Mouse (Mus musculus) megakaryocyte-erythroid progenitor cell, adult 5-6 weeks (primary cell): Measurements from ENCODE around the gene Gm45234. TPM values are rescaled to one million over a fixed set of nuclear protein-coding genes. Genes with fewer than 3 reads are reported as not detected.
A peak's percentile ranks its signal among the peaks of the same experiment; 100 is the strongest.

Experiments
- ATAC-seq: replicated peaks from 2 replicates; pipeline ENCODE4 v1.8.0; 2016; ENCODE audit warnings: mild to moderate bottlenecking, inconsistent platforms; ENCODE audit not compliant: severe bottlenecking, poor library complexity, low FRiP score, low TSS enrichment
- total RNA-seq, 2 experiments: library from RNA; stranded (forward) in 1 of 2; stranded (reverse) in 1 of 2; fragments of 200-1000, 215-1000 nt in 1 of 2; fragments of >200 nt in 1 of 2; fragmentation: Nextera tagmentation in 1 of 2; gene quantifications; 2 replicates each; pipeline ENCODE4 v1.2.3; 2014 to 2017

Gm45234 gene
- total RNA-seq, 2 experiments from 2014 or later, result not detected

DNA sequence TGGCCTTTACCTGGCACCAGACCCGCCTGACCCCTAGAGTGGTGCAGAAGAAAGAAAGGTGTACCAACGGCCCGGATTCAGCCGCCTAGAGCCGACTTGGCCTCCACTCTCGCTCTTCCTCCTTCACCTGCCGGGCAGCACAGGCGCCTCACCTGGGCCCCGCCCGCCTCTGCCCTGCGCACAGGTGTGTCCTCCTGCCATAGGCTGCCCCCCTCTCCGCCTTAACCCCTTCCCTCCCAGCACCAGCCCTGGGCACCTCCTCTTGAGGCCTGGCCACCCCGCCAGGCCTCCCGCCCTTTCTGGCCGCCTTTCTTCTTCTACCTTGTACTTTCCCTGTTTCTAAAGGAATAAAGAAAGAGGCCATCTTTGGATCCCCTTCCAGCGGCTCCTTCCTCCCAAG lies 37.1 kb downstream of the Gm45234 start:
- no peak for ATAC-seq

DNA sequence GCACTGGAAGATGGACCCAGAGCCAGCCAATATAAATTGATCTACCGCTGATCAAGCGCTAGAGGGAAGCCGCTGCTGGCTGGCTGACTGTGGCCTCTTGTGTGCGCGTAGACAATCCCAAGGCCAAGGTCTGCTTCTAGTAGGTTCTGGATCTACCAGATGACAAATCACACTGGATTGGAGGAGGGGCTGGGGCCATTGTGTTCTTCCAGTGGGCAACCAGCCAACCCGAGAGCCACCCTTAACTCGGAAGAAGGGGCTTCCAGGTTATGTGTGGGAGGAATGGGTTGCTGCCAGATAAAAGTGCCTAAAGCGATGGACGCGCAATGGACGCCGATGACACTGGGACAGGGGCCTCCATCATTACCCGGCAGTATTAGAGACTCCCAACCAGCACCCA lies 37.9 kb downstream of the Gm45234 start:
- ATAC-seq, result no peak

DNA sequence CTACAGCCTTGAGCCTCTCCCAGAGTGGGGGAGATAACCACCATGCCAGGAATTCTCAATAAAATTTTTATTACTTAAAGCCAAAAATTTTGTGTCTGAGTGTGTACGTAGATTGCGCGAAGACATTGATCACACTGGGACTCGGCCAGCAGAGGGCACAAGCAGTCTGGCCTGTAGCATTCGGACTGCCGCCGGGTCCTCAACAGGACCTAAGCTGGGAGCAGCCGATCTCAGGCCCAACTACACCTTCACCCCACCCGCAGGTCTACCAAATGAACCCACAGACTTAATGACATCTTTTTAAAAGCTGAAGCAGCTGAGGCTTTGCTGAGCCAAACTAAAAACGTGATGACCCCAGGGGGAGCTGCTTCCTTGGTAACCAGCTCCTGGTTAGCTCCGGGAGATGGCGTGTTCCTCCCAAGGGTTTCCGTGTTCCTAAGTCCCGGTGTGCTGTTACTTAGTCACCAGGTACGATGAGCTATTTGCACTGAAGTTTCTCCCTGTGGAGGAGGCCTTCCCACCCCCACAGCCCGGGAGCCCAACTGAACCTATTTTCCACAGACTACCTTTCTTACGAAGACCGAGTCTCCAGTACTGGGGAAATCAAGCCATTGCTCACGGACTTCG lies 38.8 kb downstream of the Gm45234 start:
- ATAC-seq, result no peak

DNA sequence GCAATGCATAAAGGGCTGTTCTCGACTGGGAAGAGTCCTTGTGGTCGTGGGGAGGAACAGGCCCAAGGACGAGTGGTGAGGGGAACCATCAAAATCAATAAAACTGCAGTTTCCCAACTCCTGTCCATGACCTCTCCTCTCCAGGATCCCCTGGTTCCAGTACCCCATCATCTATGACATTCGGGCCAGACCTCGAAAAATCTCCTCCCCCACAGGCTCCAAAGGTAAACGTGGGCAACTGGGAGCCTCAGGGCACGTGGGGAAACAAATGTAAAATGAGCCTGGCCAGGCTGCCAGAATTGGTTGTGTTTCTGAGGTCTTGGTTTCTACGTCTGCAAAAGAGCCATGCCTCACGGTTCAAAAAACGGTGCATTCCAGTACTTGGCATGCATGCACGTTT lies 42.9 kb downstream of the Gm45234 start:
- no peak for ATAC-seq

DNA sequence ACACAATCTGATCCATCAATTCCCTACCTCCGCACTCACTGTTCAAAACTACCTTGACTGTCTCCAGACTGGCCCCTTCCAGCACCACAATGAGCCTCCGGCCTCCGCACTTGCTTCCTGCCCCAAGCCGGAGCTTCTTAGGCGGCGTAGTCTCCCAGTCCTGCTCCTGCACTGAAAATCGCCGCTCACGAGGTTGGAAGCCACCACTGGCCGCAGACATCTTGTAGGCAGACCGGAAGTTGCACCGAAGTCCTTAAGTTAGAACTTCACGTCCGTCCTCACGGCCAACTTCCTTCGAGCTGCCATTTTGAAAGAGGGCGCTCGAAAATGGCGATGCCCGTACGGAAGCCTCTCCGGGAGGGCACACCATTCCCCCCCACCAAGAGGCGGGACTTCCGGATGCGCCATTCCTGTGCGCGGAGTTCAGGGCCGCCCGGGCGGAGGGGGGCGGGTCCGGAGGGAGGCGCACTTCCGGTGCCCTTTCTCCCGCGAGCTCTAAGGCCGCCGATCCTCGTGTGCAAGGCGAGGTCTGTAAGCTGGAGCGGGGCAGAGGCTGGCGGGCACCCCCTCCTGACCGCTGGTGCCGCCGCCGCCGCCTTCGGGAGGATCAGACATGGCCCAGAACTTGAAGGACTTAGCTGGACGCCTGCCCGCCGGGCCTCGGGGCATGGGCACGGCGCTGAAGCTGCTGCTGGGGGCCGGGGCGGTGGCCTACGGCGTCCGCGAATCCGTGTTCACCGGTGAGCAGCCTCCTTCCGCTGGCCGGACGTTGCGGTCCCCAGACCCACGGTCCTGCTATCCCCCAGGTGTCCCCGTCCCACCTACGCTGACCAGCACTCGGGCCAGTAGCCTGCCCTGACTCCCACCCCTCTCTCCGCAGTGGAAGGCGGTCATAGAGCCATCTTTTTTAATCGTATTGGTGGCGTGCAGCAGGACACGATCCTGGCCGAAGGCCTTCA lies 43.7 kb downstream of the Gm45234 start, which contains the start of the genes Emg1 and Phb2:
Emg1 (minus strand) TSS at position 355 of the 959 bp plus-strand sequence.
Phb2 (plus strand) TSS at position 513 of the 959 bp plus-strand sequence.
- ATAC-seq, result peak; percentile 87

DNA sequence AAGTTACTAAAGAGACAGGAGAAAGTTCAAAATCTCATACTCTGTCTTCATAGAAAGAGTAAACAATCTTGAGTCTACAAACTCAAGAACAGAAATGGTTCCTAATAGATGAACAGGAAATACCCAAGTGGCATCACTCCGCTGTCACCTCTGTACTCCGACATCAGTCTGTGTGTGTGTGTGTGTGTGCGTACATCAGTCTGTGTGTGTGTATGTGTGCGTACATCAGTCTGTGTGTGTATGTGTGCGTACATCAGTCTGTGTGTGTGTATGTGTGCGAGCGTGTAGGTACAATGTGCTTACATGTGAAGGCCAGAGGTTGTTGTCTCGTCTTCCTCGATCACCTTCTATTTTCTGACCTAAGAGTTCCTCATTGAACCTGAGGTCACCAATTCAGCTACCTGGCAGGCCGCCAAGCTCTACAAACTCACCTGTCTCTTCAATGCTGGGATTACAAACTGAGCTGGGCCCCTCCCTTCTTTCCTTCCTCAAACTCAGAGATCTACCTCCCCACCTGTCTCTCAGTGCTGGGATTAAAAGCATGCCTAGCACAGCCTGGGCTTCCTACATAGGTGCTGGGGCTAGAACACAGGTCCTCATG lies 47.4 kb downstream of the Gm45234 start:
- no peak for ATAC-seq

DNA sequence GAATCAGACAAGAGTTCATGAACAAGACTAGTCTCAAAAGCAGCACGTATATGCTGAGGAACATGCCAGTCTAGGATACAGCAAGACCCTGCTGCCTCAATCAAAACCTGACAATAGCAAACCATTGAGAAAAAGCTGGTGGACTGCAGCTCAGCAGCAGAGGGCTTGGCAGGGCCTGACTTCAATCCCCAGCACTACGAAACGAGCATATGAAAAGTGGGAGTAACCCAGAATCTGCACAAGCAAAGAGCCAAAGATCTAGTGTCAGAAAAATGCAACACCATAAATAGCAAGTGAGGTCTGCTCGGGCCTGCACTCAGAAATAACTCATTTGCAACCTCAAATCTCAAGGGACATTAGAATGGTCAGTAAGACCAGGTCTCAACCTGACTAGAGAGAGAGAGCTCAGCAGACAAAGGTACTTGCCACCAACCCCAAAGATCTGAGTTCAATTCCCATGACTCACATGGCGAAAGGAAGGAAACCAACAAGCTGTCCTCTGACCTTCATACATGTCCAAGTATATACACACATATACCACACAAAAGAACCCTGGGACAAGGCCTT lies 49.7 kb downstream of the Gm45234 start:
- no peak for ATAC-seq

DNA sequence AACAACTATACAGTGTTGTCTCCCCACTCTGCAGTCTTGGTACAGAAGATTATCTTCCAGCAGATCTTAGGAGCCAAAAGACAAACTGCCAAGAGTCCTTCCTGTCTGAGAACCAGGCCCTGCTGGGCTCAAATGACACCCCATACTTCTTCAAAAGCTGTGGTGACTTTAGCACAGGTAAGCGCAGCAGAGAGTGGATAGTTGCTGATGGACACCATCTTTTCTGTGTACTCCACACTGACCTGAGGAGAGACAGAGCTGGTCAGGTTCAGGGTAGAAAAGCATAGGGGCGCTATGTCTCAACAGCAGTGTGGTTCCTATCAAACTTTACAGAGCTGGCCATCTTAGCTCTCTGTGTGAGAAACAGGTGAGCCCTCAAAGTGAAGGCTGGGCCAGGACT lies 51.4 kb downstream of the Gm45234 start:
- no peak for ATAC-seq

DNA sequence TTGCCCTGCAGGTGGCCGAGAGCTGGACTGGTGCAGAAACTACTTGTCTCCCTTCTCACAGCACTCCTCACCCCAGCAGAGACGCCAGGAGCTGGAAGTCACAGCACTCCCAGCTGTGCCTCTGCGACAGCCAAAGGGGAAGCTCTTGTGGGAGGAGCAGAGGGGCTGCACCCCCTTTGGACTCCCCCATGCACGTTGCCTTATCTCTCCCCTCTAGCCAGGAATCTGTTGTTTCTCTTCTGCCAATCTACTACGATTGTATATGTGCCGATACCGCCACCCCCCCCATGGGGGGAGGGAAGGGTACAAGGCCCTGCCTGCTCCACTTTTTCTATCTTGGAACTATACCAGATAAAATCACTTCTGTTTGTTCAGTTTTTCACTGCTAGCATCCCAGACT lies 52.0 kb downstream of the Gm45234 start:
- ATAC-seq, result no peak

DNA sequence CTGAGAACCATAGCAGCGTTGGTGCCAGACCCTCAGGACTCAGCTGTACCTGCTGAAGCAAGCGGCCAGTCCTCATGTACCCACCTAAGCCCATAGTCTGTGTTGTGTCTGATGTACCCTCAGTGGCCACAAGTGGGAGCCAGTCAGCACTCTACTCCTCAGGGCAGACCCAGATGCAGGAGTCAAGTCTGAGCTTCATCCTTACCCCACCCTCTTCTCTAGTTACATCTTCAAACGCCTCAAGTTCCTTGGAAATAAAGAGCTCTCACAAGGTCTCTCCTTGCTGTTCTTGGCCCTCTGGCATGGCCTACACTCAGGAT lies 53.1 kb downstream of the Gm45234 start:
- ATAC-seq, result peak; percentile 84

DNA sequence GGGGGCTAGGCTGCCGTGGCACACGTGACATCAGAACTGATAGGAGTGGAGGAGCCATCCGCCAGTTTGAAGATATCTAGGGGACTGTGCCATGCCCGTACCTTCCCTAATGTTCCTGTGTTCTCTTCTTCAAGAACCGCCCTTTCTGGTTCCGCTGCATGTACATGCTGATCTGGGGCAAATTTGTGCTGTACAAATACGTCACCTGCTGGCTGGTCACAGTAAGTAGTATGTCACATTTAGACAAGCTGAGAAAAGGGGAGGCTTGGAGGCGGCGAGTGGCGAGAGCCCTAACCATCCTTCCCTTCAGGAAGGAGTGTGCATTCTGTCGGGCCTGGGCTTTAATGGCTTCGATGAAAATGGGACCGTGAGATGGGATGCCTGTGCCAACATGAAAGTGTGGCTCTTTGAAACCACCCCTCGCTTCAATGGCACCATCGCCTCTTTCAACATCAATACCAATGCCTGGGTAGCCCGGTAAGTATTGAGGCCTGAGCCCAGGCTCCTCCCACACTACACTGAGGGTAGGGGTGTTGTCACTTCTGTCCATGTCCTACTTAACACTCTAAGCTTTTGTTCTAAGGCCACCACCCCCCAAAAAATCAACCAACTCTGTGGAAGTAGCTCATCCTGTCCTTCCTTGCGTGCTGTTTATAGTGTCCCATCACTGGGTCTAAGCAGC lies 53.6 kb downstream of the Gm45234 start:
- ATAC-seq, result 0 out of 2 replicates have a peak, but pooled peaks have one; percentile 12

DNA sequence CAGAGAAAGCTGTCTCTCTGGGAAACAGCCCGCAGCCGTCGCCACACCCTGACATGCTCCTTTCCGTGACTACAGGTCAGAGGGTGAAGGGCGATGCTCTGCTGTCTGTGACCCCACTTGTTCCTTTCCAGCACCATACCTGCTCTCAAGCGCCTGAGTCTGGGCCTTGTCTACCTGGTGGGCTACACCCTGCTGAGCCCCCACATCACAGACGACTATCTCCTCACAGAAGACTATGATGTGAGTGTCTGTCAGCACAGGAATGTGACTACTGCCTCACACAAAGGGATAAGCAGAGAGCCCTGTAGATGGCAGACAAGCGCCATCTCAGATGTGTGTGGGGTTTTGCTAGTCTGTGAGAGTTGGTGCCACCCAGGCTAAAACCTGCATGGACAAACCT lies 54.5 kb downstream of the Gm45234 start:
- ATAC-seq, result no peak

DNA sequence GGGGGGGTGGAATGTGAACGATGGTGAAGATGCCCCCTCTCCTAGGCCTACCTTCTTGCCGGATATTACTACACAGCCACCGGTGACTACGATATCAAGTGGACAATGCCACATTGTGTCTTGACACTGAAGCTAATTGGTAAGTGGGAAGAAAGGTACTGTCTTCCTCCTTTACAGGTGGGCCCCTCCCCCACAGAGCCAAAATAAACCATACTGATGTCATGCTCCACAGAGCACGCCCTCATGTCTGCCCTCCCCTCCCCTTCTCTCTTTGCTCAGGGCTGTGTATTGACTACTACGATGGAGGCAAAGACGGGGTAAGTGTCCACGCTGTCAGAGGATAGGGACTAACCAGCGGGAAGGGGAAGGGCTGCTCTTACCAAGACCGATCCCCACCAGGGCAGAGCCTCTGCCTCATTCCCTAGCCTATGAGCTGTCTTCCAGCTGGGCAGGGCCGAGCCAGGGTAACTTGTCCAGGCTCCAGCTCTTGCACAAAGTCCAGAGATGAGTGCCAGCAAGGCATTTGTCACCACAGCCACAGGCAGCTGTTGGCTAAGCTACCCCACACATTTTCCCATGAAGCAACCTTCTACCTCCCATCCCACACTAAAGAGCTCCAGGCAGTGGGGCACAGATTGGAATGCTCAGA lies 55.7 kb downstream of the Gm45234 start:
- ATAC-seq, result no peak

DNA sequence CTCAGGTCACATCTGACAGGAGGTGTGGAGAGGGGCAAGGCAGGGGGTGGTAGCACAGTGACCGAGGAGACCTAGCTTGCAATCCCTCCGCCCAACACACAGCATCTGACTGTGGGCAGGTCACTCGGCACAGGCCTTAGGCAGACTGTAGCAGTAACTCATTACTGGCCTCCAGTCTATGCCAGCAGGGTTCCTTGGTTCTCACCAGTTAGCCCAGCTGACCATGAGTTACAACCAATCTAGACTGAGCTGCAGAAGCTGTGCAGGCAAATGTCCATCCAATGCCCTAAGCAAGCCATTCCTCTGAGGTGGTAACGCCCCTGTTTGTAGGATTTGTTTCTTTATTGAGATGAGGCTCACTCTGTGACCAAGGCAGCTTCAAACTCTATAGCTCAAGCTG lies 56.5 kb downstream of the Gm45234 start:
- ATAC-seq, result no peak

DNA sequence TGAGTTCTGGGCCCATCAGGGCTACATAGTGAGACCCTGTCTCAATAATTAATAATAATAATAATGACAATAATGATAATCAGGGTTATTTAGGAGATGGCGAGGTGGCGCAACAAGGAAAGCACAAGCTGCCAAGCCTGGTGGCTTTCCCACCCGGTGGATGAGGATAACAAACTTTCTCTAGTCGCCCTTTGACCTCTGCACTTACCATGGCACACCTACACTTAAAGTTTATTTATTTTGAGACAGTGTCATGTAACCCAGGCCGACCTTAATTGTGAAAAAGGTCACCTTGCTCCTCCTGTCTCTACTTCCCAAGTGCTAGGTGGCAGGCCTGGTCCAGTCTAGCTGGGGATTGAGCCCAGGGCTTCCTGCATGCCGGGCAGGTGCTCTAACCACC lies 57.1 kb downstream of the Gm45234 start:
- ATAC-seq, result no peak

DNA sequence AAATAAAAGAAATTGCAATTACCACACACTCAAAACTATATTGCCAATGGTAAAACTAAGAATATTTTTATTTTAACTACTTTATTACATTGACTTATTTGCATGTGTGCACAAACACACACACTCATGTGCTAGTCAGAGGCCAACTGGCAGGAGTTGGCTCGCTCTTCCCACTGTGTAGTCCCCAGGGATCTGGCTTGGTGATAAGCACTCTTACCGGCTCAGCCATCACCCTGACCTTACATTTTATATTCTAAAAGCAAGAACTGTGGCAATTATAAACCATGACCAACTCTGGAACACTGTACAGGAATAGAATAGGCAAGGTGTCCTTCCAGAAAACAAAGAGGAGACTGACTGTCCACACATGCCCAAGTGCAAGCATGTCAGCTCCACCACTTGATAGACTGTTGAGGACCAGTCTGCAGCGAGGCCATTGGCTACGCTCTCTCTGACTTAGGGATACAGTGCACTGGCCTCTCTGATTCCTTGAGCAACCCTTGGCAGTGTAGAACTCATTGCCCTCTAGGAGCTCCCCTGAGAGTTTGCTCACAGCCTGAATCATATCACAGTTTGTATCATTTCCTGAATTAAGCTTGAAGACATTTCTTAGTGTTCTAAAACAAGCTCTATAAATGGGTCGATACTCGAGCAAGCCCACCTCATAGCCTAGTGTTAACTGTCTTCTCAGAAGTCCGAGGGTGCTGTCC lies 59.2 kb downstream of the Gm45234 start:
- no peak for ATAC-seq

DNA sequence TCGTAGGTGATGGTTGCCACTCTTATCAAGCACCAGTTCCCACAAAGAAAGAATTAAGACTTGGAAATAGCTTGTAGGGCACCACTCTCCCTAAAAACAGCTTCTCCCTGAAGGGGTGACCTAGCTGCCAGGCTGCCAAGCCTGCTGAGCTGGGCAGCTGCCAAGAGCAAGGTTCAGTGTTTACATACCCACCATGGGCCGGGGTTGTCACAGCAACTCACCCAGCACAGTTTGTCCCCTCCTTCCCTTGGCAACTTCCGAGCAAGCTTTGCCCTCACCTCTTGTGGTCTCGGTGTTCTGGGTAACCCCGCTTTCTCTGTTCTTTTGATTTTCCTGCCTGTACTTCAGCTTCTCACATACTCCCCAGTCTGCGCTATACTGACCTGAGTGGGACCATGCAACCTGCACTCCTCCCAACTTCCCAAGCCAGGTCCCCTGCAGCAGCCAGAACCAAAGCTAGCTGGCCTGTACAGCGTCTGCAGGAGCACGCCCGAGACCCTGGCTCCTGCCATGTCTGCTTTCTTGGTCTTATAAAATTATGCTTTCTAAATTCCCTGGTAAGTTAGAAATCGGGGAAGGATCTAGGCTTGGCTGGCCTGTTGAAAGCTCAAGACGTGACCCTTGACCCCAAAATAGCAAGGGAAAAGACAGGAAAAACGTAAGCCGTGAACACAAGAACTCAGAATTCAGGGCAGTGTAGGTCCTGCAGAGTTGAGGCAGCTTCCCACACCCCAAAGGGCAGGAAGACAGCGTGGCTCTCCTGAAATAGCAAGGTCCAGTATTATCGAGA lies 61.5 kb downstream of the Gm45234 start:
- ATAC-seq, result peak; percentile 77
